In genomic region chr2:167817030-167817429, GRCm38 (mm10) we compare ENCODE assay signal across 28 mouse cellular contexts.
DNase-seq lines count a peak whose midpoint lies in the region; ATAC-seq and TF ChIP-seq lines count a peak whose summit lies in the region.
"Had no signal": no experiment of that assay in that cellular context is flagged by ENCODE, and none has a peak within 500 bp of the region (broad histone marks: within the 10 kb centered on the region; RNA-seq: fewer than 3 reads in every experiment).

No protein-coding gene starts in this region.

- no peak overlapping the region for H3K4me3 ChIP-seq in heart, embryonic 10.5 days
- H3K4me3 ChIP-seq in heart, embryonic 11.5 days (ENCODE audit: low read depth, low read length): no peak overlapping the region
- no peak overlapping the region for H3K4me3 ChIP-seq in intestine, postnatal 0 days (ENCODE audit: low read depth, low read length)
- H3K4me3 ChIP-seq in stomach, postnatal 0 days (ENCODE audit: low read depth, low read length): no peak overlapping the region
- no peak overlapping the region for H3K4me3 ChIP-seq in midbrain, postnatal 0 days (ENCODE audit: low read depth, low read length)
- H3K4me3 ChIP-seq: forebrain, embryonic 12.5 days; hindbrain, embryonic 15.5 days; left cerebral cortex, adult 2 months; limb, embryonic 15.5 days; liver, embryonic 15.5 days; lung, embryonic 15.5 days; midbrain, embryonic 15.5 days had no signal

- WGBS in heart, embryonic 10.5 days: 74% methylated on average over 9 of the region's 9 CpGs
- WGBS in heart, embryonic 11.5 days (ENCODE audit: insufficient replicate concordance): 71% methylated on average over 9 of the region's 9 CpGs
- WGBS in intestine, postnatal 0 days: 46% methylated on average over 9 of the region's 9 CpGs
- WGBS in stomach, postnatal 0 days: 51% methylated on average over 9 of the region's 9 CpGs
- WGBS in midbrain, postnatal 0 days: 78% methylated on average over 9 of the region's 9 CpGs

- no peak for TF ChIP-seq CTCF in intestine, postnatal 0 days (IDR thresholded peaks at IDR 0.05; ENCODE audit: low read depth)
- peak; percentile 14; the same call in 1 of the 2 replicates for TF ChIP-seq CTCF in stomach, postnatal 0 days (IDR thresholded peaks at IDR 0.05; ENCODE audit: low read depth)
- no peak for TF ChIP-seq CTCF in midbrain, postnatal 0 days (IDR thresholded peaks at IDR 0.05)

- 0 out of 2 replicates have a peak overlapping the region, but pooled peaks have one; percentile 33 for H3K27ac ChIP-seq in heart, embryonic 10.5 days
- H3K27ac ChIP-seq in heart, embryonic 11.5 days (ENCODE audit: low read depth, low read length): no peak overlapping the region
- H3K27ac ChIP-seq in intestine, postnatal 0 days (ENCODE audit: low read depth, low read length): no peak overlapping the region
- peak overlapping the region; percentile 45; the same call in 1 of the 2 replicates for H3K27ac ChIP-seq in stomach, postnatal 0 days (replicated peaks)
- H3K27ac ChIP-seq in midbrain, postnatal 0 days (ENCODE audit: low read depth, low read length): no peak overlapping the region
- H3K27ac ChIP-seq: forebrain, embryonic 12.5 days; hindbrain, embryonic 15.5 days; left cerebral cortex, adult 2 months; limb, embryonic 15.5 days; liver, embryonic 15.5 days; lung, embryonic 15.5 days; midbrain, embryonic 15.5 days had no signal

- peaks cover 30% of the 10 kb centered on the region for H3K4me1 ChIP-seq in heart, embryonic 10.5 days
- no peaks in the 10 kb centered on the region for H3K4me1 ChIP-seq in heart, embryonic 11.5 days (ENCODE audit: control insufficient read depth, insufficient read depth, low read length)
- no peaks in the 10 kb centered on the region for H3K4me1 ChIP-seq in intestine, postnatal 0 days (replicated peaks; ENCODE audit: control insufficient read depth, insufficient read depth, low read length)
- peaks cover 5% of the 10 kb centered on the region; the same call in 1 of the 2 replicates for H3K4me1 ChIP-seq in stomach, postnatal 0 days (replicated peaks; ENCODE audit: control insufficient read depth, insufficient read depth)
- no peaks in the 10 kb centered on the region for H3K4me1 ChIP-seq in midbrain, postnatal 0 days (ENCODE audit: insufficient read depth, low read length)
- H3K4me1 ChIP-seq: forebrain, embryonic 12.5 days; hindbrain, embryonic 15.5 days; midbrain, embryonic 15.5 days had no signal

- H3K36me3 ChIP-seq in heart, embryonic 10.5 days: no peaks in the 10 kb centered on the region
- no peaks in the 10 kb centered on the region for H3K36me3 ChIP-seq in heart, embryonic 11.5 days (ENCODE audit: control insufficient read depth, insufficient read depth, low read length)
- H3K36me3 ChIP-seq in intestine, postnatal 0 days (ENCODE audit: control insufficient read depth, insufficient read depth): no peaks in the 10 kb centered on the region
- H3K36me3 ChIP-seq in stomach, postnatal 0 days (ENCODE audit: control insufficient read depth, insufficient read depth, low read length): no peaks in the 10 kb centered on the region
- no peaks in the 10 kb centered on the region for H3K36me3 ChIP-seq in midbrain, postnatal 0 days (ENCODE audit: insufficient read depth, low read length)
- H3K36me3 ChIP-seq: forebrain, embryonic 12.5 days; hindbrain, embryonic 15.5 days; limb, embryonic 15.5 days; liver, embryonic 15.5 days; lung, embryonic 15.5 days; midbrain, embryonic 15.5 days had no signal

- peaks cover 12% of the 10 kb centered on the region; the same call in 1 of the 2 replicates for H3K27me3 ChIP-seq in heart, embryonic 10.5 days (ENCODE audit: insufficient read depth, poor library complexity, severe bottlenecking)
- H3K27me3 ChIP-seq in heart, embryonic 11.5 days (ENCODE audit: control insufficient read depth, insufficient read depth, low read length): 0 out of 2 replicates have a peak, but pooled peaks cover 6% of the 10 kb centered on the region
- no peaks in the 10 kb centered on the region for H3K27me3 ChIP-seq in intestine, postnatal 0 days (replicated peaks; ENCODE audit: control insufficient read depth, insufficient read depth, low read length)
- no peaks in the 10 kb centered on the region for H3K27me3 ChIP-seq in stomach, postnatal 0 days (ENCODE audit: control insufficient read depth, insufficient read depth, low read length)
- H3K27me3 ChIP-seq in midbrain, postnatal 0 days (ENCODE audit: insufficient read depth, low read length): no peaks in the 10 kb centered on the region
- H3K27me3 ChIP-seq: forebrain, embryonic 12.5 days; hindbrain, embryonic 15.5 days; limb, embryonic 15.5 days; lung, embryonic 15.5 days; midbrain, embryonic 15.5 days; Patski had no signal

- TF ChIP-seq EP300 in stomach, postnatal 0 days (optimal IDR thresholded peaks at IDR 0.05): no peak

- no peak for ATAC-seq in heart, embryonic 11.5 days (replicated peaks; ENCODE audit: insufficient number of reproducible peaks, low FRiP score, low TSS enrichment)
- ATAC-seq in intestine, postnatal 0 days: peak; percentile 58
- ATAC-seq in stomach, postnatal 0 days (ENCODE audit: low FRiP score, low TSS enrichment): peak; percentile 63
- ATAC-seq in midbrain, postnatal 0 days (ENCODE audit: low FRiP score): no peak
- ATAC-seq: midbrain, embryonic 15.5 days; Patski had no signal

- H3K9me3 ChIP-seq in heart, embryonic 10.5 days: no peaks in the 10 kb centered on the region
- no peaks in the 10 kb centered on the region for H3K9me3 ChIP-seq in heart, embryonic 11.5 days (replicated peaks; ENCODE audit: control insufficient read depth, low read length)
- H3K9me3 ChIP-seq in intestine, postnatal 0 days (ENCODE audit: control insufficient read depth): no peaks in the 10 kb centered on the region
- no peaks in the 10 kb centered on the region for H3K9me3 ChIP-seq in stomach, postnatal 0 days (ENCODE audit: control insufficient read depth, low read length)
- H3K9me3 ChIP-seq in midbrain, postnatal 0 days (ENCODE audit: low read length): no peaks in the 10 kb centered on the region
- H3K9me3 ChIP-seq: forebrain, embryonic 12.5 days; hindbrain, embryonic 15.5 days; limb, embryonic 15.5 days; liver, embryonic 15.5 days; lung, embryonic 15.5 days; midbrain, embryonic 15.5 days had no signal

- no peak overlapping the region for H3K4me2 ChIP-seq in heart, embryonic 11.5 days
- H3K4me2 ChIP-seq in intestine, postnatal 0 days (replicated peaks; ENCODE audit: low read depth): no peak overlapping the region
- H3K4me2 ChIP-seq in stomach, postnatal 0 days (replicated peaks; ENCODE audit: low read depth): no peak overlapping the region
- H3K4me2 ChIP-seq in midbrain, postnatal 0 days (ENCODE audit: low read depth, low read length, poor library complexity, severe bottlenecking): no peak overlapping the region
- H3K4me2 ChIP-seq: forebrain, embryonic 12.5 days; hindbrain, embryonic 15.5 days; limb, embryonic 15.5 days; liver, embryonic 15.5 days; lung, embryonic 15.5 days; midbrain, embryonic 15.5 days had no signal

- no peak overlapping the region for H3K9ac ChIP-seq in heart, embryonic 11.5 days (ENCODE audit: low read depth, low read length)
- no peak overlapping the region for H3K9ac ChIP-seq in intestine, postnatal 0 days (ENCODE audit: low read depth, low read length)
- H3K9ac ChIP-seq in stomach, postnatal 0 days (ENCODE audit: low read length): no peak overlapping the region
- H3K9ac ChIP-seq in midbrain, postnatal 0 days (replicated peaks; ENCODE audit: low read length, poor library complexity, severe bottlenecking): no peak overlapping the region
- H3K9ac ChIP-seq: forebrain, embryonic 12.5 days; hindbrain, embryonic 15.5 days; limb, embryonic 15.5 days; liver, embryonic 15.5 days; lung, embryonic 15.5 days; midbrain, embryonic 15.5 days had no signal

- DNase-seq in heart, embryonic 10.5 days (ENCODE audit: low spot score): no peak
- DNase-seq in brain, adult 2 months (ENCODE audit: low read depth, low spot score): peak; percentile 33
- DNase-seq in stomach, postnatal 0 days (ENCODE audit: low spot score): peak; percentile 60
- no peak for DNase-seq in ovary, postnatal 10 days (ENCODE audit: low spot score)
- DNase-seq in layer of hippocampus, postnatal 10 days (ENCODE audit: low spot score in 2 of 2): no peak
- no peak for DNase-seq in midbrain, postnatal 0 days (ENCODE audit: low spot score)
- DNase-seq: adrenal gland, postnatal 10 days; cerebellum, adult 2 months; cerebellum, postnatal 36 days; heart, postnatal 4 days; kidney, adult 11 months; kidney, postnatal 4 days; layer of hippocampus, adult 9-11 months; left cerebral cortex, postnatal 4 days; lung, postnatal 4 days; right cerebral cortex, postnatal 14 days; thymus, adult 18-20 months; thymus, postnatal 4 days had no signal

Comparison
In these comparisons a context has a peak if more than half of its experiments do, and no peak if none do; other contexts are left out.
1. H3K27ac ChIP-seq: peak in heart, embryonic 10.5 days (single experiment) and stomach, postnatal 0 days (single experiment); none in heart, embryonic 11.5 days (single experiment), intestine, postnatal 0 days (single experiment) and midbrain, postnatal 0 days (single experiment).
2. DNase-seq: peak in brain, adult 2 months (single experiment) and stomach, postnatal 0 days (single experiment); none in heart, embryonic 10.5 days (single experiment), ovary, postnatal 10 days (single experiment), layer of hippocampus, postnatal 10 days (0 of 2) and midbrain, postnatal 0 days (single experiment).
3. ATAC-seq: peak in intestine, postnatal 0 days (single experiment) and stomach, postnatal 0 days (single experiment); none in heart, embryonic 11.5 days (single experiment) and midbrain, postnatal 0 days (single experiment).